Mouse (Mus musculus): ENCODE results near the gene Gas7. TPM values are rescaled to one million over a fixed set of nuclear protein-coding genes. Genes with fewer than 3 reads are reported as not detected.

The Gas7 gene
- polyA plus RNA-seq, 1 experiment from 2014 or later: 18.7 TPM

DNA sequence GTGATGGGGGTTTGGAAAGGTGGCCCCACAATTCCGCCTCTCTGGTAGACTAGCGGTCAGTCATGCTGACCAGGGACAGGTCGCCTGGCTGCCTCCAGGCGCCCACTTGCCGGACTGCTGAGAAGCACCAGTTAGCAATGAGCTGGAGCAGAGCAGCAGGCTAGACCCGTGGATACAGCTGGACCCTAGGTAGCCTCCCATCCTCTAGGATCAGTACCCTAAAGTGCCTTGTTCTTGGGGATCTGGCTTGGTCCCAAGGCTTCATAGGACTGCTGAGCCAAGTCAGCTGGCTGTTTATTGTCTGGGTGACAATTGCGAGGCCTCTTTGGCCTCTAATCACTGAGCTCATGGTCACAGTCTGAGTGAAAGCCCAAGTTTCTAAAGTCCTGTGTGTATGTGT lies 792 bp downstream of the Gas7 start:
- peak overlapping the region; percentile 51 for H3K9ac ChIP-seq (replicated peaks; ENCODE audit: low read depth)
- peak; percentile 15 for ATAC-seq
- WGBS: 16% methylated on average over 7 of the region's 7 CpGs
- H3K27ac ChIP-seq (ENCODE audit: low read length): peak overlapping the region; percentile 57; the same call in 1 of the 2 replicates
- no peaks in the 10 kb centered on the region for H3K36me3 ChIP-seq (ENCODE audit: insufficient read depth, low read length)
- no peaks in the 10 kb centered on the region for H3K9me3 ChIP-seq (ENCODE audit: low read length)
- H3K4me1 ChIP-seq (ENCODE audit: insufficient read depth, low read depth, low read length): 0 out of 2 replicates have a peak, but pooled peaks cover 4% of the 10 kb centered on the region
- H3K4me3 ChIP-seq (ENCODE audit: low read depth, low read length): peak overlapping the region; percentile 68
- DNase-seq (ENCODE audit: low spot score): peak; percentile 24
- TF ChIP-seq CTCF (IDR thresholded peaks at IDR 0.05): no peak
- TF ChIP-seq EP300 (IDR thresholded peaks at IDR 0.05): no peak
- no peaks in the 10 kb centered on the region; the same call in 1 of the 2 replicates for H3K27me3 ChIP-seq (replicated peaks; ENCODE audit: insufficient read depth, low read length)
- H3K4me2 ChIP-seq (replicated peaks; ENCODE audit: low read depth, low read length): peak overlapping the region; percentile 100

DNA sequence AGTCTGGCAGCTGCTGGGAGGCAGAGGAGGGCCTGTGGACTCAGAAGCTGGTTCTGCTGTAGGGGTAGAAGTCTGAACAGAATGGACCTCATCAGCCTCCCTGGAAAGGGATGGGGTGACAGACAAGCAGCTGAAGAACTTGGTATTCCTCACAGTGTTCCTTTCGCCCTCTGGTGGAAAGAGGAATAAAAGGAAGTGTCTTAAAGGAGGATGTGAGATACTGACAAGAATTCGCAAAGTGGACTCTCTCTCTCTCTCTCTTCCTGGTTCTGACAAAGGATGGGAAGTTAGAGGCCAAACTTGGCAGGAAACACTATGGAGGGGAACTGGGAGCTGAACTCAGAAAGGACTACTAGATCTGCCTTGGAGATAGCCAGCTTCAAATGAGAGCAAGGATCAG lies 2.9 kb downstream of the Gas7 start:
- no peaks in the 10 kb centered on the region for H3K36me3 ChIP-seq (ENCODE audit: insufficient read depth, low read length)

DNA sequence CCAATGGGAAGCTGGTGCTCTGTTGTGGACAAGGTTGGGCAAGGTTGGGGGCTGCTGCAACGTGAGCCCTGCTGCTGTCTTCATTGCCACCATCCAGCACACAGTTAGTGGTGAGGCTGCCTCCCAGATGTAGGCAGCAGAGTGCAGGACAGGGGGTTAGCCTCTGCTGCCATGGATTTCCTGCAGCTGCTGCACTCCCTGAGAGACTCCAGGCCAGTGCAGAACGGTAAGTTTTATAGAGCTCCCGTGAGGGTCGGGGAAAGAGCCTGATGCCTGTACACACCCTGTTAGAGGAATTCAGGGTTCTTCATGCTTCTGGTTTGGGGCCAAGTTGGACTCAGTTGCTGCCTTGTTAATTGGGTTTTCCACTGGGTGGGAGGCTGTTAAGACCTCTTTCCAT lies 11.9 kb downstream of the Gas7 start:
- ATAC-seq: no peak
- TF ChIP-seq CTCF (IDR thresholded peaks at IDR 0.05) (no peak), EP300 (IDR thresholded peaks at IDR 0.05) (no peak)
- WGBS: 46% methylated on average over 4 of the region's 4 CpGs

More for the DNA sequence above, 2.9 kb downstream of the Gas7 start:
- 0 out of 2 replicates have a peak, but pooled peaks cover 4% of the 10 kb centered on the region for H3K4me1 ChIP-seq (ENCODE audit: insufficient read depth, low read depth, low read length)
- TF ChIP-seq EP300 (IDR thresholded peaks at IDR 0.05): no peak
- peak; percentile 74 for TF ChIP-seq CTCF (IDR thresholded peaks at IDR 0.05)
- no peak overlapping the region for H3K4me2 ChIP-seq (replicated peaks; ENCODE audit: low read depth, low read length)
- no peak overlapping the region for H3K27ac ChIP-seq (ENCODE audit: low read length)
- no peaks in the 10 kb centered on the region for H3K9me3 ChIP-seq (ENCODE audit: low read length)
- H3K4me3 ChIP-seq (ENCODE audit: low read depth, low read length): no peak overlapping the region
- H3K27me3 ChIP-seq (replicated peaks; ENCODE audit: insufficient read depth, low read length): no peaks in the 10 kb centered on the region; the same call in 1 of the 2 replicates
- 18% methylated on average over 2 of the region's 2 CpGs for WGBS
- DNase-seq (ENCODE audit: low spot score) (peak; percentile 81), ATAC-seq (no peak)
- H3K9ac ChIP-seq (replicated peaks; ENCODE audit: low read depth): no peak overlapping the region

DNA sequence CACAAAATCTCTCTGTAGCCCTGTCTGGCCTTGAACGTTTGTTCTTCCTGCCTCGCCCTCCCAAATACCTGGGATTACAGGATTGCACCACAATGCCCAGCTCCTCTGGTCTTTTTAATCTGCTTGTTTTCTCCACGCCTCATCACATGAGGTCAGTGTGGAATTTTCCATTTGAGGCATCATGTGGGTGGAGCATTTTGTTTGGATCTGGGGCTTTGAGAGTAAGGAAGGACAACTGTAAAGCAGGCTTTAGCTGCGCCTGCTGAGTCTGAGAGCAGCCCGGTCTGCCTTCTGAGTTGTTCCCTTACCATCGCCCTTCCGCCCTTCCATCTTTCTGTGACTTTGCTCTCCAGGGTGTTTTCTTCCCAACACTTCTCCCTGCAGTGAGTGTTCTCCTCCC lies 13.6 kb downstream of the Gas7 start:
- Histone ChIP-seq H3K4me1 (ENCODE audit: insufficient read depth, low read depth, low read length) (no peaks in the 10 kb centered on the region), H3K4me2 (replicated peaks; ENCODE audit: low read depth, low read length) (no peak overlapping the region), H3K9ac (replicated peaks; ENCODE audit: low read depth) (no peak overlapping the region), H3K9me3 (ENCODE audit: low read length) (no peaks in the 10 kb centered on the region), H3K27ac (ENCODE audit: low read length) (no peak overlapping the region), H3K4me3 (ENCODE audit: low read depth, low read length) (no peak overlapping the region), H3K36me3 (ENCODE audit: insufficient read depth, low read length) (no peaks in the 10 kb centered on the region), H3K27me3 (replicated peaks; ENCODE audit: insufficient read depth, low read length) (no peaks in the 10 kb centered on the region)
- WGBS: 63% methylated on average over 7 of the region's 7 CpGs
- DNase-seq (ENCODE audit: low spot score): peak; percentile 43
- ATAC-seq: no peak
- TF ChIP-seq EP300 (IDR thresholded peaks at IDR 0.05) (no peak), CTCF (IDR thresholded peaks at IDR 0.05) (no peak)

More for the DNA sequence above, 11.9 kb downstream of the Gas7 start:
- Histone ChIP-seq H3K9ac (replicated peaks; ENCODE audit: low read depth) (no peak overlapping the region), H3K4me3 (ENCODE audit: low read depth, low read length) (no peak overlapping the region), H3K4me2 (replicated peaks; ENCODE audit: low read depth, low read length) (no peak overlapping the region), H3K9me3 (ENCODE audit: low read length) (no peaks in the 10 kb centered on the region), H3K27ac (ENCODE audit: low read length) (no peak overlapping the region), H3K4me1 (ENCODE audit: insufficient read depth, low read depth, low read length) (no peaks in the 10 kb centered on the region), H3K36me3 (ENCODE audit: insufficient read depth, low read length) (no peaks in the 10 kb centered on the region), H3K27me3 (replicated peaks; ENCODE audit: insufficient read depth, low read length) (no peaks in the 10 kb centered on the region)
- no peak for DNase-seq (ENCODE audit: low spot score)

DNA sequence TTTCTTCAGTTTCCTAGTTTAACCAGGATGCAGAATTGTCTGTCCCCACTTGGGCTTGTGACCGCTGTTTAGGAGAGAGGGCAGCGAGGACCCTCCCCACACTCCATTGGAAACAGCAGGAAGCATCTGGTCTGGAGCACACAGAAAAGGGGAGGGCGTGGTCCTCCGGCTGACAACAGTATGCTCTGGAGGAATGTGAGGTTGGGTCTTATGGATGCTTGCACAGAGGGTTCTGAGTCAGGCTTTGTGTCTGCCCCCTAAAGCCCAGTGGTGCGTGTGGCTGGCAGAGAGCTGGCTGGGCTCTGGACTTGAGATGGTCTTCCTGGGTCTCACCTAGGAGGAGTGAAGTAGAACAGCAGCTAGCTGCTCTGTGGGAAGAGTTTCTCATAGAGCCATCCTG lies 19.4 kb downstream of the Gas7 start:
- no peaks in the 10 kb centered on the region for H3K4me1 ChIP-seq (ENCODE audit: insufficient read depth, low read depth, low read length)

DNA sequence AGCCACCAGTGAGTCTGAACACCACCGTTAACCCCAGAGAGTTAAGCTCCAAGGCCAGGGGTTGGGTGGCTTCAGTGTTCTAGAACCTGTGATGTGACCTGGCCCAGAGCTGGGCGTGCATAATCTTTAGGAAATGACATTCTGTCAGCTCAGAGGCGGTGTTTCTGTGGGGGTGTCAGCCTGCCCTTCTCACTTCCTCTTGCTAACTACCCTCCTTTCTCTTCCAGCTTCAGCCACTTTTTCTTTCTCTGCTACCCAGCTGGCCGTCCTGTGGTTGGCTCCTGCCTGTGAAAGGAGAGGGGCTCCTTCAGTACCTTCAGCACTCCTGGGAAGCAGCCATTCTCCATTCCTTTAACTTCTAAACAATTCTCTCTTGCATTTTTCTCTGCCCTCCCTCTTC lies 24.3 kb downstream of the Gas7 start:
- Histone ChIP-seq H3K9me3 (ENCODE audit: low read length) (no peaks in the 10 kb centered on the region), H3K4me2 (replicated peaks; ENCODE audit: low read depth, low read length) (no peak overlapping the region), H3K4me1 (ENCODE audit: insufficient read depth, low read depth, low read length) (no peaks in the 10 kb centered on the region), H3K36me3 (ENCODE audit: insufficient read depth, low read length) (no peaks in the 10 kb centered on the region), H3K4me3 (ENCODE audit: low read depth, low read length) (no peak overlapping the region), H3K27me3 (replicated peaks; ENCODE audit: insufficient read depth, low read length) (no peaks in the 10 kb centered on the region), H3K27ac (ENCODE audit: low read length) (no peak overlapping the region), H3K9ac (replicated peaks; ENCODE audit: low read depth) (no peak overlapping the region)
- DNase-seq (ENCODE audit: low spot score) (no peak), ATAC-seq (no peak)
- 54% methylated on average over 4 of the region's 4 CpGs for WGBS
- no peak for TF ChIP-seq CTCF (IDR thresholded peaks at IDR 0.05)
- no peak for TF ChIP-seq EP300 (IDR thresholded peaks at IDR 0.05)

More for the DNA sequence above, 19.4 kb downstream of the Gas7 start:
- Histone ChIP-seq H3K27me3 (replicated peaks; ENCODE audit: insufficient read depth, low read length) (no peaks in the 10 kb centered on the region), H3K9me3 (ENCODE audit: low read length) (no peaks in the 10 kb centered on the region), H3K4me3 (ENCODE audit: low read depth, low read length) (no peak overlapping the region), H3K4me2 (replicated peaks; ENCODE audit: low read depth, low read length) (no peak overlapping the region), H3K27ac (ENCODE audit: low read length) (no peak overlapping the region), H3K9ac (replicated peaks; ENCODE audit: low read depth) (no peak overlapping the region), H3K36me3 (ENCODE audit: insufficient read depth, low read length) (no peaks in the 10 kb centered on the region)
- DNase-seq (ENCODE audit: low spot score): no peak
- no peak for TF ChIP-seq CTCF (IDR thresholded peaks at IDR 0.05)
- no peak for TF ChIP-seq EP300 (IDR thresholded peaks at IDR 0.05)
- WGBS: 72% methylated on average over 5 of the region's 5 CpGs
- ATAC-seq: no peak

Measured in lung, postnatal 0 days (tissue).